Mouse (Mus musculus) liver, embryonic 11.5 days (tissue): ENCODE measurements around the gene Il12b. TPM values are rescaled to one million over a fixed set of nuclear protein-coding genes. Genes with fewer than 3 reads are reported as not detected.
"Not testable (repeated sequence)": the region's sequence is repeated elsewhere in the genome, so short reads cannot be mapped to it uniquely, and the experiment has no call there.

Experiments
- ATAC-seq: fragments of 200-750 bp; cut with Nextera tagmentation; replicated peaks from 2 replicates; pipeline ENCODE4 v1.8.0; 2017; ENCODE audit warnings: moderate number of reproducible peaks, mild to moderate bottlenecking, moderate TSS enrichment, moderate library complexity; ENCODE audit not compliant: low FRiP score
- DNase-seq: peaks from one replicate; pipeline ENCODE4 v3.0.0-alpha.2; 2017; ENCODE audit warnings: low spot score
- H3K27ac ChIP-seq: fragments of 300-500 bp; sonication (generic); 2 replicates; pipeline ENCODE4 v1.5.1; 2014; ENCODE audit warnings: mild to moderate bottlenecking, low read depth, low read length, control low read depth
- H3K27me3 ChIP-seq: fragments of 300-500 bp; sonication (generic); replicated peaks from 2 replicates; pipeline ENCODE4 v1.6.1; 2014; ENCODE audit warnings: low read length, mixed read lengths; ENCODE audit not compliant: control insufficient read depth, insufficient read depth
- H3K36me3 ChIP-seq: fragments of 300-500 bp; sonication (generic); 2 replicates; pipeline ENCODE4 v1.6.1; 2014; ENCODE audit warnings: mild to moderate bottlenecking, low read length, moderate library complexity, mixed read lengths; ENCODE audit not compliant: control insufficient read depth, insufficient read depth
- H3K4me1 ChIP-seq: fragments of 300-500 bp; sonication (generic); replicated peaks from 2 replicates; pipeline ENCODE4 v1.6.1; 2014; ENCODE audit warnings: low read length, mixed read lengths; ENCODE audit not compliant: control insufficient read depth, insufficient read depth
- H3K4me2 ChIP-seq: fragments of 300-500 bp; sonication (generic); 2 replicates; pipeline ENCODE4 v1.6.1; 2014; ENCODE audit warnings: mild to moderate bottlenecking, control low read depth, moderate library complexity
- H3K4me3 ChIP-seq: fragments of 300-500 bp; sonication (generic); 2 replicates; pipeline ENCODE4 v1.5.1; 2014; ENCODE audit warnings: low read depth, low read length, control low read depth
- H3K9ac ChIP-seq: fragments of 300-500 bp; sonication (generic); 2 replicates; pipeline ENCODE4 v1.6.1; 2014; ENCODE audit warnings: low read depth, low read length, control low read depth
- H3K9me3 ChIP-seq: fragments of 300-500 bp; sonication (generic); 2 replicates; pipeline ENCODE4 v1.6.1; 2016; ENCODE audit warnings: low read length, inconsistent platforms, mixed read lengths; ENCODE audit not compliant: control insufficient read depth
- WGBS: fragments of 180-500 bp; shearing (Covaris S2); extraction: QIAGEN DNeasy Blood & Tissue Kit; methylation state at CpG from one replicate; pipeline ENCODE4 v1.1.7; 2014; 5-methylcytosine and 5-hydroxymethylcytosine counted together
- polyA plus RNA-seq: library from polyadenylated mRNA; unstranded; fragments of >200 nt; fragmentation: Nextera tagmentation; extraction: Ambion mirVana; gene quantifications from 2 replicates; pipeline ENCODE4 v1.2.1, GENCODE M21; 2014

The Il12b gene
- polyA plus RNA-seq, 1 experiment from 2014 or later: not detected

GRCm38 (mm10) chr11:44452016-44452415 is 52.2 kb downstream of the Il12b start:
- not testable (repeated sequence) for DNase-seq, H3K9ac ChIP-seq, H3K4me1 ChIP-seq, ATAC-seq, H3K4me3 ChIP-seq, H3K27me3 ChIP-seq, H3K27ac ChIP-seq, H3K36me3 ChIP-seq, H3K4me2 ChIP-seq, H3K9me3 ChIP-seq
- WGBS: 89% methylated on average over 5 of the region's 5 CpGs

GRCm38 (mm10) chr11:44453423-44453822 is 53.6 kb downstream of the Il12b start:
- H3K4me2 ChIP-seq: no peak overlapping the region
- no peak for DNase-seq
- H3K27ac ChIP-seq: no peak overlapping the region
- no peaks in the 10 kb centered on the region for H3K9me3 ChIP-seq
- H3K9ac ChIP-seq: no peak overlapping the region
- no peak overlapping the region for H3K4me3 ChIP-seq
- H3K36me3 ChIP-seq: peaks cover 5% of the 10 kb centered on the region; the same call in 1 of the 2 replicates
- WGBS: 63% methylated on average over 2 of the region's 2 CpGs
- H3K27me3 ChIP-seq: no peaks in the 10 kb centered on the region
- ATAC-seq: peak; percentile 56
- H3K4me1 ChIP-seq: no peaks in the 10 kb centered on the region

GRCm38 (mm10) chr11:44461493-44461892 is 61.6 kb downstream of the Il12b start:
- no peak for ATAC-seq
- peaks cover 7% of the 10 kb centered on the region; the same call in 1 of the 2 replicates for H3K36me3 ChIP-seq
- no peak overlapping the region for H3K4me3 ChIP-seq
- H3K4me2 ChIP-seq: no peak overlapping the region
- no peaks in the 10 kb centered on the region for H3K4me1 ChIP-seq
- H3K27me3 ChIP-seq: no peaks in the 10 kb centered on the region
- DNase-seq: no peak
- no peak overlapping the region for H3K9ac ChIP-seq
- 77% methylated on average over 6 of the region's 6 CpGs for WGBS
- no peaks in the 10 kb centered on the region for H3K9me3 ChIP-seq
- H3K27ac ChIP-seq: no peak overlapping the region

Other genes starting within 250 kb of the Il12b start
- gene Ublcp1, start 70.4 kb downstream of the Il12b start, polyA plus RNA-seq: 54.1 and 54.6 TPM in 2 replicates
- 74.4 and 76.3 TPM in 2 replicates for gene Rnf145, start 118.9 kb downstream of the Il12b start, polyA plus RNA-seq
- 0.75 and 0.99 TPM in 2 replicates for gene Ebf1, start 217.3 kb downstream of the Il12b start, polyA plus RNA-seq